Mouse (Mus musculus) MEL (cell line): Measurements from ENCODE around the gene Strada. TPM values are rescaled to one million over a fixed set of nuclear protein-coding genes. Genes with fewer than 3 reads are reported as not detected.
A peak's percentile ranks its signal among the peaks of the same experiment; 100 is the strongest.

Source experiments
- DNase-seq: peaks from one replicate; pipeline ENCODE4 v3.0.0; 2011; ENCODE audit warnings: low read depth, low spot score
- H3K27ac ChIP-seq: 2 replicates; pipeline ENCODE4 v1.5.1; 2012; ENCODE audit warnings: low read depth, mild to moderate bottlenecking, control low read depth, low read length, moderate library complexity; ENCODE audit not compliant: control insufficient read depth
- H3K27me3 ChIP-seq, 2 experiments: fragments of 150-350 bp in 1 of 2; sonication (generic) in 1 of 2; 2 replicates each; pipeline ENCODE4 v1.6.1; 2012; ENCODE audit warnings: low read length in 2 of 2, mild to moderate bottlenecking in 2 of 2, improper control_type of control experiment in 1 of 2, moderate library complexity in 1 of 2; ENCODE audit not compliant: insufficient read depth in 2 of 2, control insufficient read depth in 1 of 2
- H3K36me3 ChIP-seq, 2 experiments: 2 replicates each; pipeline ENCODE4 v1.6.1; 2012 to 2014; ENCODE audit warnings: low read length in 2 of 2, improper control_type of control experiment in 1 of 2, inconsistent platforms in 1 of 2, mild to moderate bottlenecking in 1 of 2; ENCODE audit not compliant: insufficient read depth in 2 of 2, control insufficient read depth in 1 of 2
- H3K4me1 ChIP-seq, 2 experiments: fragments of 150-350 bp in 1 of 2; sonication (generic) in 1 of 2; 2 replicates each; pipeline ENCODE4 v1.6.1; 2012; ENCODE audit warnings: low read length in 2 of 2, improper control_type of control experiment in 1 of 2, mild to moderate bottlenecking in 1 of 2; ENCODE audit not compliant: insufficient read depth in 2 of 2, control insufficient read depth in 1 of 2
- H3K4me3 ChIP-seq, 2 experiments: fragments of 150-350 bp in 1 of 2; sonication (generic) in 1 of 2; 2 replicates each; pipeline ENCODE4 v1.5.1; 2012; ENCODE audit warnings: low read depth in 2 of 2, low read length in 2 of 2, mild to moderate bottlenecking in 2 of 2, moderate library complexity in 2 of 2, control low read depth in 1 of 2, improper control_type of control experiment in 1 of 2; ENCODE audit not compliant: control insufficient read depth in 1 of 2, insufficient read depth in 1 of 2
- H3K79me2 ChIP-seq: 2 replicates; pipeline ENCODE4 v1.6.1; 2012; ENCODE audit warnings: mild to moderate bottlenecking, low read length, moderate library complexity; ENCODE audit not compliant: control insufficient read depth, poor library complexity, insufficient read depth
- H3K9ac ChIP-seq: 2 replicates; pipeline ENCODE4 v1.6.1; 2012; ENCODE audit warnings: low read depth, mild to moderate bottlenecking, control low read depth, low read length, moderate library complexity; ENCODE audit not compliant: control insufficient read depth, poor library complexity, severe bottlenecking
- H3K9me3 ChIP-seq: fragments of 150-350 bp; sonication (generic); replicated peaks from 2 replicates; pipeline ENCODE4 v1.6.1; 2012; ENCODE audit warnings: mild to moderate bottlenecking, low read length, improper control_type of control experiment, moderate library complexity; ENCODE audit not compliant: insufficient read depth
- BHLHE40 ChIP-seq: IDR thresholded peaks from 2 replicates; pipeline ENCODE4 v1.6.1; 2012; ENCODE audit warnings: low read depth, mild to moderate bottlenecking, inconsistent platforms, low read length, improper control_type of control experiment, borderline replicate concordance
- CHD1 ChIP-seq: IDR thresholded peaks from 2 replicates; pipeline ENCODE4 v1.6.1; 2012; ENCODE audit warnings: low read depth, mild to moderate bottlenecking, inconsistent platforms, low read length, improper control_type of control experiment
- CHD2 ChIP-seq: IDR thresholded peaks from 2 replicates; pipeline ENCODE4 v1.6.1; 2011; ENCODE audit warnings: low read length, improper control_type of control experiment
- CTCF ChIP-seq, 3 experiments: IDR thresholded peaks in 2 of 3; conservative IDR thresholded peaks in 1 of 3; 2 replicates each; pipeline ENCODE4 v1.5.1; 2011 to 2012; ENCODE audit warnings: low read length in 3 of 3, low read depth in 2 of 3, mild to moderate bottlenecking in 2 of 3, improper control_type of control experiment in 1 of 3, inconsistent platforms in 1 of 3, mixed read lengths in 1 of 3, moderate library complexity in 1 of 3; ENCODE audit not compliant: control insufficient read depth in 1 of 3, insufficient read depth in 1 of 3, poor library complexity in 1 of 3, severe bottlenecking in 1 of 3
- ELF1 ChIP-seq: IDR thresholded peaks from 2 replicates; pipeline ENCODE4 v1.6.1; 2014; ENCODE audit warnings: low read depth, mild to moderate bottlenecking, inconsistent platforms, low read length, improper control_type of control experiment, moderate library complexity
- EP300 ChIP-seq, 2 experiments: IDR thresholded peaks; 2 replicates each; pipeline ENCODE4 v1.6.1; 2011; ENCODE audit warnings: improper control_type of control experiment in 2 of 2, low read length in 2 of 2, low read depth in 1 of 2, mild to moderate bottlenecking in 1 of 2
- ETS1 ChIP-seq: IDR thresholded peaks from 2 replicates; pipeline ENCODE4 v1.6.1; 2012; ENCODE audit warnings: low read depth, mild to moderate bottlenecking, inconsistent platforms, low read length, improper control_type of control experiment, moderate library complexity
- GABPA ChIP-seq: IDR thresholded peaks from 2 replicates; pipeline ENCODE4 v1.6.1; 2012; ENCODE audit warnings: low read depth, mild to moderate bottlenecking, inconsistent platforms, low read length, improper control_type of control experiment, moderate library complexity
- GATA1 ChIP-seq: IDR thresholded peaks from 2 replicates; pipeline ENCODE4 v1.6.1; 2011; ENCODE audit warnings: low read depth, low read length, improper control_type of control experiment
- JUND ChIP-seq: IDR thresholded peaks from 2 replicates; pipeline ENCODE4 v1.6.1; 2011; ENCODE audit warnings: low read depth, mild to moderate bottlenecking, improper control_type of control experiment, low read length
- KAT2A ChIP-seq: conservative IDR thresholded peaks from 2 replicates; pipeline ENCODE4 v1.6.1; 2012; ENCODE audit warnings: low read depth, low read length, improper control_type of control experiment, inconsistent platforms
- MAFK ChIP-seq: IDR thresholded peaks from 2 replicates; pipeline ENCODE4 v1.6.1; 2011; ENCODE audit warnings: low read depth, mild to moderate bottlenecking, low read length, improper control_type of control experiment, borderline replicate concordance
- MEF2A ChIP-seq: IDR thresholded peaks from 2 replicates; pipeline ENCODE4 v1.6.1; 2014; ENCODE audit warnings: low read depth, mild to moderate bottlenecking, inconsistent platforms, low read length, improper control_type of control experiment; ENCODE audit not compliant: poor library complexity, insufficient replicate concordance, severe bottlenecking; ENCODE audit errors: extremely low read depth
- MXI1 ChIP-seq: IDR thresholded peaks from 2 replicates; pipeline ENCODE4 v1.6.1; 2011; ENCODE audit warnings: mild to moderate bottlenecking, low read depth, low read length, improper control_type of control experiment
- MYB ChIP-seq: IDR thresholded peaks from 2 replicates; pipeline ENCODE4 v1.6.1; 2011; ENCODE audit warnings: mild to moderate bottlenecking, low read depth, low read length, improper control_type of control experiment
- NRF1 ChIP-seq: IDR thresholded peaks from 2 replicates; pipeline ENCODE4 v1.6.1; 2014; ENCODE audit warnings: low read depth, mild to moderate bottlenecking, inconsistent platforms, low read length, improper control_type of control experiment, moderate library complexity; ENCODE audit not compliant: poor library complexity, insufficient read depth, severe bottlenecking
- POLR2A ChIP-seq, 2 experiments: IDR thresholded peaks; 2 replicates each; pipeline ENCODE4 v1.6.1; 2011 to 2012; ENCODE audit warnings: low read length in 2 of 2, mild to moderate bottlenecking in 2 of 2, control low read depth in 1 of 2, improper control_type of control experiment in 1 of 2, low read depth in 1 of 2, moderate library complexity in 1 of 2; ENCODE audit not compliant: control insufficient read depth in 1 of 2, insufficient read depth in 1 of 2, poor library complexity in 1 of 2
- POLR2AphosphoS2 ChIP-seq: IDR thresholded peaks from 2 replicates; pipeline ENCODE4 v1.6.1; 2011; ENCODE audit warnings: low read length, improper control_type of control experiment
- POLR2AphosphoS5 ChIP-seq: IDR thresholded peaks from 2 replicates; pipeline ENCODE4 v1.6.1; 2012; ENCODE audit warnings: low read depth, borderline replicate concordance, mild to moderate bottlenecking, inconsistent platforms, low read length, moderate library complexity, mixed read lengths
- RCOR1 ChIP-seq: IDR thresholded peaks from 2 replicates; pipeline ENCODE4 v1.6.1; 2012; ENCODE audit warnings: low read depth, mild to moderate bottlenecking, inconsistent platforms, low read length, improper control_type of control experiment
- SIN3A ChIP-seq: IDR thresholded peaks from 2 replicates; pipeline ENCODE4 v1.6.1; 2012; ENCODE audit warnings: low read length, improper control_type of control experiment, inconsistent platforms
- SMC3 ChIP-seq: IDR thresholded peaks from 2 replicates; pipeline ENCODE4 v1.6.1; 2011; ENCODE audit warnings: low read depth, low read length, improper control_type of control experiment
- TAL1 ChIP-seq: IDR thresholded peaks from 2 replicates; pipeline ENCODE4 v1.6.1; 2012; ENCODE audit warnings: mild to moderate bottlenecking, inconsistent platforms, low read length, moderate library complexity, mixed read lengths
- TBP ChIP-seq: IDR thresholded peaks from 2 replicates; pipeline ENCODE4 v1.8.0; 2011; ENCODE audit warnings: low read depth, low read length, improper control_type of control experiment
- TCF12 ChIP-seq: IDR thresholded peaks from 2 replicates; pipeline ENCODE4 v1.6.1; 2014; ENCODE audit warnings: low read depth, mild to moderate bottlenecking, inconsistent platforms, low read length, improper control_type of control experiment, moderate library complexity
- USF1 ChIP-seq: IDR thresholded peaks from 2 replicates; pipeline ENCODE4 v1.6.1; 2014; ENCODE audit warnings: low read depth, mild to moderate bottlenecking, inconsistent platforms, low read length, improper control_type of control experiment, moderate library complexity
- ZKSCAN1 ChIP-seq: IDR thresholded peaks from 2 replicates; pipeline ENCODE4 v1.6.1; 2012; ENCODE audit warnings: low read depth, mild to moderate bottlenecking, inconsistent platforms, low read length, improper control_type of control experiment, moderate library complexity
- ZMIZ1 ChIP-seq: IDR thresholded peaks from 2 replicates; pipeline ENCODE4 v1.6.1; 2012; ENCODE audit warnings: low read depth, mild to moderate bottlenecking, inconsistent platforms, low read length, improper control_type of control experiment, moderate library complexity
- ZNF384 ChIP-seq: IDR thresholded peaks from 2 replicates; pipeline ENCODE4 v1.6.1; 2012; ENCODE audit warnings: low read depth, mild to moderate bottlenecking, inconsistent platforms, low read length, improper control_type of control experiment
- polyA plus RNA-seq, 2 experiments: library from polyadenylated mRNA; stranded (reverse) in 1 of 2; unstranded in 1 of 2; fragments of >175 nt in 1 of 2; fragments of >200 nt in 1 of 2; gene quantifications; 2 replicates each; pipeline versions ENCODE4 v1.2.1 to v1.2.4; 2012; ENCODE audit warnings: low replicate concordance in 2 of 2, low read depth in 1 of 2; ENCODE audit not compliant: insufficient read length in 2 of 2, insufficient read depth in 1 of 2, missing spikeins in 1 of 2
- total RNA-seq: library from RNA; depleted of rRNA; stranded (reverse); fragments of 300-350 nt; gene quantifications from 2 replicates; pipeline ENCODE4 v1.2.3, GENCODE M21; 2012

The Strada gene
- total and polyA plus RNA-seq, 3 experiments: 25.5 to 39.8 TPM; not detected in 1

DNA sequence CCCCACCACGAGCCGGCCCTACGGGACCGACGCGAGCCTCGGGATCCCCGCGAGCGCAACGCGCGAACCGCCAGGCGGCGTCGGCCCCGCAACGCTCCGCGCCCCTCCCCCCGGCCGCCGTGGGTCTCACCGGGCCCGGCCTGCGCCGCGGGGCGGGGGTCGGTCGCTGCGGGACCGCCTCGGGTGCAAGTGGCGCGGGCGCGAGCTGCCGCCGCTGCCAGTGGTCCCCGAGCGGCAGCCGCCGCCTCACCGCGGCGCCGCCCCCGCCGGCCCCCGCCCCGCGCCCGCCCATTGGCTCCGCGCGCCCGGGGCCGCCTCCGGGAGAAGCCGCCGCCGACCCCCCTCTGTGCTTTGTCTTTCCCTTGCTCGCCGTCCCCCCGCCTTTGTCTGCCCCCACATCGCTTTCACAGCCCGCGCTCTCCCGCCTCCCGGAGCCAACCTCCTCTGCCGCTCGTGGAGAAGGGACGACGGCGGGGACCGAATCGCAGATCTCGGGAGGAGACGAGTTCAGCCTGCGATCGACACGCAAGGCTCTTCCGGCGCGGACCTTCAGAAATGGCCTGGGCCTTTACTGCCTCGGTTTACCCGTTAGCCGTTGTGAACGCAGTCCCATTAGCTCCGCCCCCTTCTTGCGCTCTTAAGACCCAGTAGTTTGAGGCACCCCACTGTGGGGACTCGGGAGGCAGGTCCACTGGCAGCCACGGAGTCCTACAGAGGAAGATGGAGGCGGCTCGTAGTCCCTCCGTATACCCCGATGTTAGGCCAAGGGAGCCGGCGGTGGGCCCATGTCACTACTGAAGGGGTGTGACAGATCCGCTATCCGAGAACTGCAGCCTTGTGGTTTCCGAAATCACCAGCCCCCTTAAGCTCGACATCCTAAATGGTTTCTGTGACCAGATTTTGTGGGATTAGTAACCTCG is 41.8 kb downstream of the Strada start (continued):
- TF ChIP-seq ZMIZ1: 0 out of 2 replicates have a peak, but pooled peaks have one; percentile 67
- no peak for TF ChIP-seq TBP
- TF ChIP-seq POLR2A (IDR thresholded peaks at IDR 0.05; ENCODE audit: control insufficient read depth in 1 of 2, insufficient read depth in 1 of 2, low read depth in 1 of 2, low read length in 2 of 2, poor library complexity in 1 of 2): peak; percentile 72 to 90
- TF ChIP-seq TCF12: 0 out of 2 replicates have a peak, but pooled peaks have one; percentile 1
- peak; percentile 81; the same call in 1 of the 2 replicates for TF ChIP-seq CHD1
- TF ChIP-seq MEF2A: no peak
- TF ChIP-seq GATA1: no peak
- no peak for TF ChIP-seq BHLHE40
- peak; percentile 38; the same call in 1 of the 2 replicates for TF ChIP-seq MYB
- TF ChIP-seq NRF1: no peak; the same call in 1 of the 2 replicates
- peak; percentile 79 for TF ChIP-seq SIN3A
- TF ChIP-seq ZNF384: no peak
- no peak for TF ChIP-seq CHD2
- TF ChIP-seq TAL1: peak; percentile 62
- TF ChIP-seq RCOR1: peak; percentile 90

- H3K4me3 ChIP-seq: peak overlapping the region; percentile 85 to 97
- H3K9ac ChIP-seq: peak overlapping the region; percentile 92
- peaks cover 13% of the 10 kb centered on the region for H3K79me2 ChIP-seq
- peaks cover 0 to 20% of the 10 kb centered on the region in 2 experiments; a peak in 2 of 4 replicates for H3K4me1 ChIP-seq
- no peaks in the 10 kb centered on the region for H3K27me3 ChIP-seq
- DNase-seq: peak; percentile 90
- H3K9me3 ChIP-seq: no peaks in the 10 kb centered on the region
- peak overlapping the region; percentile 83 for H3K27ac ChIP-seq
- H3K36me3 ChIP-seq: peaks cover 0 to 4% of the 10 kb centered on the region in 2 experiments; a peak in 1 of 4 replicates
- TF ChIP-seq ETS1 (peak; percentile 72; the same call in 1 of the 2 replicates), CTCF (IDR thresholded peaks at IDR 0.05 in 2 of 3, conservative IDR thresholded peaks at IDR 0.05 in 1 of 3; ENCODE audit: control insufficient read depth in 1 of 3, insufficient read depth in 1 of 3, low read depth in 2 of 3, low read length in 3 of 3, poor library complexity in 1 of 3, severe bottlenecking in 1 of 3) (no peak), ZKSCAN1 (no peak), ELF1 (peak; percentile 45), TAL1 (no peak), SMC3 (no peak), MXI1 (no peak), JUND (no peak), ZMIZ1 (no peak), SIN3A (peak; percentile 68; the same call in 1 of the 2 replicates), POLR2A (IDR thresholded peaks at IDR 0.05; ENCODE audit: control insufficient read depth in 1 of 2, insufficient read depth in 1 of 2, low read depth in 1 of 2, low read length in 2 of 2, poor library complexity in 1 of 2) (no peak), BHLHE40 (0 out of 2 replicates have a peak, but pooled peaks have one; percentile 19), CHD2 (peak; percentile 71), MYB (no peak), TCF12 (peak; percentile 60), GABPA (peak; percentile 56; the same call in 1 of the 2 replicates), POLR2AphosphoS5 (no peak), MAFK (no peak), ZNF384 (no peak), USF1 (no peak), MEF2A (no peak), RCOR1 (peak; percentile 31; the same call in 1 of the 2 replicates), KAT2A (no peak), POLR2AphosphoS2 (no peak), EP300 (IDR thresholded peaks at IDR 0.05; ENCODE audit: low read depth in 1 of 2, low read length in 2 of 2) (peak; percentile 39 to 81; a peak in 3 of 4 replicates), TBP (no peak)
Measured at GRCm38 (mm10) chr11:106159216-106159920, 42.6 kb downstream of the Strada start.
